23 mouse cellular contexts compared by ENCODE assay signal in the genomic region with DNA sequence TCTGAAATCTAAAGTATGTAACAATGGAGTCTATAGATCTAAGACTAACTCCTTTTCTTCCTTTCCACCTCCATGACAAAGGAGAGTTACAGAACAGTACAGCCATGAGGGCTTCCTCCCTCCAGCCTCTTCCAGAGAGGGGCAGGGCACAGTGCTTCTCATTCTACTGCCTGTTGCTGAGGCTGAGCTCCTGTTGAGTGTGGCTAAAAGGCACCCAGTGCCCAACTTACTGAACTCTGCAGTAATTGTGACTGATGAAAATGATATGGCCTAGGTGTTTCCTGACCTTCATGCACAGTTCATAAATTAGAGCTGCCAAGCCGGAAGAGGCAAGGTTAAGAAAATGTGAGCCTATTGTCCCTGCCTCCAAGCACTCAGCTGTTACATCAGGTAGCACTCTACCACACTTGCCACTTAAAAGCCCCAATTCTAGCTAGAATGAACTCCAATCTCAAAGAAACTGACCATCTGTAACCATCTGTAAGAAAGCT. TPM values are rescaled to one million over a fixed set of nuclear protein-coding genes. Genes with fewer than 3 reads are reported as not detected.
DNase-seq lines count a peak whose midpoint lies in the region; ATAC-seq lines count a peak whose summit lies in the region.
"Had no signal": no experiment of that assay in that cellular context is flagged by ENCODE, and none has a peak within 500 bp of the region (broad histone marks: within the 10 kb centered on the region; RNA-seq: fewer than 3 reads in every experiment).

No protein-coding gene starts in this region.

- H3K27ac ChIP-seq in kidney, embryonic 14.5 days (ENCODE audit: low read depth, low read length) = no peak overlapping the region
- H3K27ac ChIP-seq in limb, embryonic 11.5 days (replicated peaks; ENCODE audit: low read depth, low read length) = no peak overlapping the region
- no peak overlapping the region for H3K27ac ChIP-seq in forebrain, embryonic 13.5 days
- H3K27ac ChIP-seq: gastrocnemius, adult 2 months; hindbrain, embryonic 14.5 days; layer of hippocampus, adult 2 months; midbrain, embryonic 12.5 days; neural tube, embryonic 12.5 days had no signal

- WGBS in kidney, embryonic 14.5 days = 21% methylated on average over 1 of the region's 1 CpGs
- 24% methylated on average over 1 of the region's 1 CpGs for WGBS in limb, embryonic 11.5 days
- 84% methylated on average over 1 of the region's 1 CpGs for WGBS in forebrain, embryonic 13.5 days

- ATAC-seq in kidney, embryonic 14.5 days (ENCODE audit: low FRiP score, low TSS enrichment) = peak; percentile 72
- 0 out of 2 replicates have a peak, but pooled peaks have one; percentile 14 for ATAC-seq in erythroid progenitor cell, adult 5-6 weeks (replicated peaks; ENCODE audit: low FRiP score, poor library complexity, severe bottlenecking)
- peak; percentile 77 for ATAC-seq in limb, embryonic 11.5 days (ENCODE audit: insufficient number of reproducible peaks, low FRiP score, low TSS enrichment, low read depth)
- no peak for ATAC-seq in forebrain, embryonic 13.5 days
- ATAC-seq: forebrain, postnatal 0 days; liver, postnatal 0 days had no signal

- no peak for DNase-seq in kidney, adult 18-20 months
- DNase-seq in CD4-positive helper T cell, adult 2 months (ENCODE audit: low read depth, low spot score) = peak; percentile 27
- peak; percentile 39 for DNase-seq in limb, embryonic 11.5 days (ENCODE audit: low spot score)
- no peak for DNase-seq in thymus, postnatal 36 days
- DNase-seq: adrenal gland, postnatal 10 days; cerebellum, adult 9-10 months; forebrain, postnatal 0 days; gastrocnemius, adult 2 months; heart, adult 11 months; kidney, postnatal 10 days; layer of hippocampus, postnatal 36 days; liver, postnatal 0 days; lung, postnatal 4 days; right cerebral cortex, adult 18-20 months had no signal

- no peaks in the 10 kb centered on the region; the same call in 1 of the 2 replicates for H3K36me3 ChIP-seq in kidney, embryonic 14.5 days (ENCODE audit: control insufficient read depth, insufficient read depth, low read length)
- H3K36me3 ChIP-seq in limb, embryonic 11.5 days (ENCODE audit: control insufficient read depth, insufficient read depth, low read length) = no peaks in the 10 kb centered on the region
- H3K36me3 ChIP-seq in forebrain, embryonic 13.5 days (ENCODE audit: poor library complexity, severe bottlenecking) = peaks cover 9% of the 10 kb centered on the region; the same call in 1 of the 2 replicates

- H3K4me1 ChIP-seq in kidney, embryonic 14.5 days (ENCODE audit: control insufficient read depth, insufficient read depth, low read length) = no peaks in the 10 kb centered on the region
- peaks cover 4% of the 10 kb centered on the region; the same call in 1 of the 2 replicates for H3K4me1 ChIP-seq in limb, embryonic 11.5 days (ENCODE audit: control insufficient read depth, insufficient read depth, low read length)
- H3K4me1 ChIP-seq in forebrain, embryonic 13.5 days = no peaks in the 10 kb centered on the region
- H3K4me1 ChIP-seq: heart, embryonic 12.5 days; midbrain, embryonic 12.5 days; neural tube, embryonic 12.5 days had no signal

- H3K4me3 ChIP-seq in kidney, embryonic 14.5 days (ENCODE audit: low read length) = no peak overlapping the region
- no peak overlapping the region for H3K4me3 ChIP-seq in limb, embryonic 11.5 days (ENCODE audit: low read depth, low read length)
- H3K4me3 ChIP-seq in forebrain, embryonic 13.5 days = no peak overlapping the region
- H3K4me3 ChIP-seq: gastrocnemius, adult 2 months; heart, embryonic 12.5 days; layer of hippocampus, adult 2 months; midbrain, embryonic 12.5 days; neural tube, embryonic 12.5 days had no signal

- H3K27me3 ChIP-seq in kidney, embryonic 14.5 days (ENCODE audit: control insufficient read depth, insufficient read depth, low read length) = no peaks in the 10 kb centered on the region
- H3K27me3 ChIP-seq in limb, embryonic 11.5 days (ENCODE audit: control insufficient read depth, insufficient read depth, low read length) = no peaks in the 10 kb centered on the region
- H3K27me3 ChIP-seq in forebrain, embryonic 13.5 days = no peaks in the 10 kb centered on the region
- H3K27me3 ChIP-seq: heart, embryonic 12.5 days; midbrain, embryonic 12.5 days; neural tube, embryonic 12.5 days had no signal

- no peaks in the 10 kb centered on the region for H3K9me3 ChIP-seq in kidney, embryonic 14.5 days (ENCODE audit: control insufficient read depth, low read length)
- no peaks in the 10 kb centered on the region for H3K9me3 ChIP-seq in limb, embryonic 11.5 days (ENCODE audit: control insufficient read depth, low read length)
- H3K9me3 ChIP-seq in forebrain, embryonic 13.5 days (replicated peaks) = no peaks in the 10 kb centered on the region
- H3K9me3 ChIP-seq: heart, embryonic 12.5 days; midbrain, embryonic 12.5 days; neural tube, embryonic 12.5 days had no signal

- no peak overlapping the region for H3K4me2 ChIP-seq in kidney, embryonic 14.5 days (replicated peaks; ENCODE audit: low read depth, low read length)
- H3K4me2 ChIP-seq in limb, embryonic 11.5 days (ENCODE audit: low read depth, severe bottlenecking) = no peak overlapping the region
- H3K4me2 ChIP-seq in forebrain, embryonic 13.5 days = no peak overlapping the region
- H3K4me2 ChIP-seq: heart, embryonic 12.5 days; hindbrain, embryonic 14.5 days; midbrain, embryonic 12.5 days; neural tube, embryonic 12.5 days had no signal

- H3K9ac ChIP-seq in kidney, embryonic 14.5 days (ENCODE audit: low read depth, low read length) = no peak overlapping the region
- H3K9ac ChIP-seq in limb, embryonic 11.5 days (ENCODE audit: low read length) = no peak overlapping the region
- no peak overlapping the region for H3K9ac ChIP-seq in forebrain, embryonic 13.5 days
- H3K9ac ChIP-seq: forebrain, postnatal 0 days; heart, embryonic 12.5 days; hindbrain, embryonic 14.5 days; liver, postnatal 0 days; midbrain, embryonic 12.5 days; neural tube, embryonic 12.5 days had no signal

RNA-seq across cellular contexts. Expression of a gene that starts 45.9 kb away (rescaled TPM):
- polyA plus RNA-seq in kidney, embryonic 14.5 days (2014; fragmentation: Nextera tagmentation; extraction: Ambion mirVana) = 6.9 and 12.5 TPM in 2 replicates
- 54.1 and 85.8 TPM in 2 replicates for total RNA-seq in erythroid progenitor cell, adult 5-6 weeks (2015; ENCODE audit: low replicate concordance)
- total RNA-seq in erythroid progenitor cell, adult 5-6 weeks (2017; ENCODE audit: low replicate concordance) = 47.2 and 53.8 TPM in 2 replicates
- polyA plus RNA-seq in limb, embryonic 11.5 days (2014; fragmentation: Nextera tagmentation; extraction: Ambion mirVana) = 20.7 and 21.3 TPM in 2 replicates
- polyA plus RNA-seq in forebrain, embryonic 13.5 days (2015; fragmentation: Nextera tagmentation; extraction: Ambion mirVana) = 20.0 and 21.7 TPM in 2 replicates

RNA-seq across cellular contexts. Expression of a gene that starts 56.5 kb away (rescaled TPM):
- 0.24 and 0.30 TPM in 2 replicates for polyA plus RNA-seq in kidney, embryonic 14.5 days (2014; fragmentation: Nextera tagmentation; extraction: Ambion mirVana)
- total RNA-seq in erythroid progenitor cell, adult 5-6 weeks (2015; ENCODE audit: low replicate concordance) = not detected in 2 replicates
- total RNA-seq in erythroid progenitor cell, adult 5-6 weeks (2017; ENCODE audit: low replicate concordance) = not detected in 2 replicates
- polyA plus RNA-seq in limb, embryonic 11.5 days (2014; fragmentation: Nextera tagmentation; extraction: Ambion mirVana) = 0.19 and 0.24 TPM in 2 replicates
- polyA plus RNA-seq in forebrain, embryonic 13.5 days (2015; fragmentation: Nextera tagmentation; extraction: Ambion mirVana) = 0.10 and 0.29 TPM in 2 replicates
- total RNA-seq: gastrocnemius, adult 2 months; heart, postnatal 25 days had no signal

Comparison
In these comparisons a context has a peak if more than half of its experiments do, and no peak if none do; other contexts are left out.
1. DNase-seq: peak in CD4-positive helper T cell, adult 2 months (single experiment) and limb, embryonic 11.5 days (single experiment); none in kidney, adult 18-20 months (single experiment) and thymus, postnatal 36 days (0 of 2).